Mouse (Mus musculus) E14TG2a.4 (cell line): Measurements from ENCODE around the gene Iscu.

Experiments
- CTCF ChIP-seq: conservative IDR thresholded peaks from 2 replicates; pipeline ENCODE4 v1.5.1; 2014; ENCODE audit warnings: low read length
- NANOG ChIP-seq: IDR thresholded peaks from 2 replicates; pipeline ENCODE4 v1.6.1; 2014; ENCODE audit warnings: borderline replicate concordance, low read length, mixed read lengths
- POU5F1 ChIP-seq: IDR thresholded peaks from 2 replicates; pipeline ENCODE4 v1.6.1; 2014; ENCODE audit warnings: low read length, borderline replicate concordance

DNA sequence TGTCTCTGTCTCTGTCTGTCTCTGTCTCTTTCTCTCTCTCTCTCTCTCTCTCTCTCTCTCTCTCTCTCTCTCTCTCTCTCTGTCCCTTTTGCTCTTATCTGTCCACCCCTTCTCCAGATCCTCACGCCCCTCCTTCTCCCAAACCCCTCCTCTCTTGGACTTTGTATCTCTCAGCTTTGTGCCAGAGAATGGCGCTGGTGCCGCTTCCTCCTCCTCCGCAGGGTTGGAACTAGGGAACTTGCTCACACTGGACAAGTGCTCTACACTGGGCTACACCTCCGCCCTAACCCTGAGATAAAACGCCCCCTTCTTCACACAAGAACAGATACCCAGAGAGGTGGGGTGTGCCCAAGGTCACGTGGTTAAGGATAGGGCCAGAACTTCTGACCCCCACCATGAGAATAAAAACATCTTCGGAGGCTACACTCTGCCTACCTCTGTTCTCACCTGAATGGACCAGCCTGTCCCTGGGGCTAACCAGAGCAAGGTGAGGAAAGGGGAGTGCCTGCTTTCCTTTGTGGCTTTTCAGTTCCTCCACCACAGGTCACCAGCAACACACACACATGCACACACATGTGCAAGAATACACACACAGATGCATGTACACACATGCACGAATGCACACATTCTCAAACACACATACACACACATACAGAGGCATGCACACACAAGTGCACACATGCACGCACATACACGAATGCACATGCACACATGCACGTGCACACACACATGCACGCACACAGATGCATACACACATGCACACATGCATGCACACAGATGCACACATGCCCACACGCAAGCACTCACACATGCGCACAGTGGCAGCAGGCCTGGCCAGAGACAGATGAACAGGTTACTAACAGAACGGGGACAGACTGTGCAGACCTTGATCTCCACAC lies 18.9 kb downstream of the Iscu start:
- no peak for TF ChIP-seq CTCF
- TF ChIP-seq POU5F1 = no peak
- TF ChIP-seq NANOG = no peak
